Mouse (Mus musculus): Measurements from ENCODE around the gene Thoc3. TPM values are rescaled to one million over a fixed set of nuclear protein-coding genes. Genes with fewer than 3 reads are reported as not detected.

Gene Thoc3
- polyA plus RNA-seq (2017; shearing (Covaris generic)), result 52.6 TPM

DNA sequence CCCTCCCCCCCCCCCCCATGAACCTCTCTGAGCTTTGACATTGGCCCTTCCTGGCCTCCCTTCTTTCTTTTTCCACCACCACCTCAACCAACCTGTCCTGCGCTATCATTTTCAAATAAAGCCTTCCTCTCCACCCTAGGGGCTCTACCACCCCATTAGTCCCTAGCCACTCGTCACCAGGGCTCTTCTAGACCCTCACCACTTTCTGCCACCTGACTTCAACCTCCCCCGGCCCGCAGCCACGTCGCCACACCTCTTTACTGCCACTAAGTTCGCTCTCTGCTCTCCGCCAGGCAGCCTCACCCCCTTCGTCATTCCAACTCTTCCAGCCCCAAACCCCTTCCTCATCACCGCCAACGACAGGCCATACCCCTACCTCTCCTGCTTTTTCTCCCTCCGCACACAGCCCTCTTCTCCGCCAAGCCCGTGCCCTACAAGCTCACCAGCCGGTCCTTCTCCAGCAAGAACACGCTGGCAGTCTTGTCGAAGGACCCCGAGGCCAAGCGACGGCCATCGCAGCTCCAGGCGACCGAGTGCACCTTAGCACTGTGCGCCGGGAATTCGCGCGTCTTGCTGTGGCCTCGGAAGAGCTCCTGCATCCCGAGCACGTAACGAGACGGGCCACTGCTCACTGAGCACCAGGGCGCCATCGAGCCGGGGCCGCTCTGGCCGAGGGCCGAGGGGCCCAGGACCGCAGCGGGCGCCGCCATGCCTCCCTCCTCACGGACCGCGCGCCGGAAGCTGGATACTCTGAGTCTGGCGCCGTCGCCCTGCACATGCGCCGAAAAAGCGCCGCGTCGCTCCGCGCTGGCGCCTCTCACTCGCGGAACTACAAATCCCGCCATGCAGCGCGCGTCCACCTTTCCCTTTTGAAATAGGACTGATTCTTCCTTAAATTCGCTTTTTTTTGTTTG, at the start of gene Thoc3:
TSS of gene Thoc3 (minus strand) at position 752 of the 914 bp plus-strand sequence.

DNA sequence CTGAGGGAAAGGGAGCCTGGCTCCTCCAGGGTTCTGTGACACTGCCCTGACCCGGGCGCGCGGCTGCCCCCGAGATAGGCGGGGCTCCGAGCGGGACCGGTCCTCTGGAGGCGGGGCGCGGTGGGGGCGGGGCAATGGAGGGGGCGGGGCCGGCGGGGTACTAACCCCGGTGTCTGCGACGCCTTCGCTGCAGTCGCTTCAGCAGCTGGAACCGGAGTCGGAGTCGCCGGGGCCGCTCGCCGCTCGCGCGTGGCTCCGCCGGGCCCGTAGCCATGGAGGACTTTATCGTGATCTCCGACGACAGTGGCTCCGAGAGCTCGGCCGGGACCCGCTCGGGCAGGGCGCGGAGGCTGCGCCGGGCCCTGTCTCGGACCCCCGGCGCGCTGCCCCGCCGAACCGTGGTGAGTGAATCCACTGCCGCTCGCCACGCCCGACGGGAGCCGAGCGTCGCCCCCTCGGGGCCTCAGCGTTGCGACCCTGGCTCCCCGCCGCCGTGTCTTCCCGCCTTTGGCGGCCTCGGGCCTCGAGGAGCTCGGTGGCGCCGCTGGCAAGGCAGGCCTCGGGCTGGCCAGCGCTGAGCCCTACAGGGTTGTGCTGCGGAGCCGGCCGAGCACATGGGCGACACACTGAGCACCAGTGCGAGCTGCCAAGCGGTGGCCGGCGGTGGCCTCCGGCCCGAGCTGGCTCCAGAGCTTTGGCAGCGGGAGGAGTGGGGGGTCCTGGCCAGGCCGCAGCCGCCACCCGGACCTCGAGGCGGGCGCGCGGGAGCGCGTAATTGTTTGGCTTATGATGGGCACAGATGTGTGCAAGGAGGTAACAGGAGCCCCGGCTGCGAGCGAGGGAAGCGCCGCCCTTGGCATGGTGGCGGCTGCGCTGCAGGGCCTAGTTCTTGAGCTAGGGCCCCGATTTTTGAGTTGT, 35.2 kb upstream of the Thoc3 start, which contains the start of gene Simc1:
TSS of gene Simc1 (plus strand) at position 176 of the 918 bp plus-strand sequence.

Other genes with a start within 250 kb of the Thoc3 start
- gene Cplx2, start 97.5 kb downstream of the Thoc3 start, polyA plus RNA-seq (2017; shearing (Covaris generic)), result not detected
- gene Simc1, start 34.9 kb upstream of the Thoc3 start, polyA plus RNA-seq (2017; shearing (Covaris generic)), result 21.3 TPM
- 71.0 TPM for gene 4833439L19Rik, start 96.6 kb upstream of the Thoc3 start, polyA plus RNA-seq (2017; shearing (Covaris generic))
- gene Arl10, start 106.2 kb upstream of the Thoc3 start, polyA plus RNA-seq (2017; shearing (Covaris generic)), result 10.0 TPM
- 56.9 TPM for gene Nop16, start 121.2 kb upstream of the Thoc3 start, polyA plus RNA-seq (2017; shearing (Covaris generic))
- 164 TPM for gene Higd2a, start 121.4 kb upstream of the Thoc3 start, polyA plus RNA-seq (2017; shearing (Covaris generic))
- 44.0 TPM for gene Cltb, start 142.5 kb upstream of the Thoc3 start, polyA plus RNA-seq (2017; shearing (Covaris generic))
- 86.5 TPM for gene Faf2, start 152.9 kb upstream of the Thoc3 start, polyA plus RNA-seq (2017; shearing (Covaris generic))
- gene Rnf44, start 225.1 kb upstream of the Thoc3 start, polyA plus RNA-seq (2017; shearing (Covaris generic)), result 84.4 TPM
- not detected for gene Cdhr2, start 232.6 kb upstream of the Thoc3 start, polyA plus RNA-seq (2017; shearing (Covaris generic))